Mouse (Mus musculus) hindlimb bud, embryonic 11.5 days (tissue): ENCODE measurements at regions not wholly inside any gene's neighbourhood (a gene's known extent, or its start where the extent isn't known, plus 50 kb on each side); places are given as distances from the start of the nearest gene placed in this dataset.

Source experiments
- DNase-seq: peaks from one replicate; pipeline ENCODE4 v3.0.0-alpha.2; 2012; ENCODE audit warnings: low read depth, low spot score; ENCODE audit errors: extremely low spot score

- DNase-seq, result no peak
These were observed 65.3 kb downstream of the Med10 start for GRCm38 (mm10) chr13:69867296-69868065.

GRCm38 (mm10) chr13:69896536-69896935, 94.3 kb downstream of the Med10 start:
- DNase-seq, result peak; percentile 31

GRCm38 (mm10) chr13:69901139-69901538, 98.9 kb downstream of the Med10 start:
- no peak for DNase-seq

- no peak for DNase-seq
These were observed 104.8 kb downstream of the Med10 start for GRCm38 (mm10) chr13:69906802-69907537.

GRCm38 (mm10) chr13:69915796-69916195, 113.6 kb downstream of the Med10 start:
- DNase-seq, result no peak

- no peak for DNase-seq
These were observed 130.7 kb downstream of the Med10 start for GRCm38 (mm10) chr13:69932695-69933550.

- no peak for DNase-seq
These were observed 131.3 kb downstream of the Med10 start for GRCm38 (mm10) chr13:69933551-69933845.

- DNase-seq, result no peak
These were observed 137.6 kb downstream of the Med10 start for GRCm38 (mm10) chr13:69939791-69940190.

GRCm38 (mm10) chr13:69944651-69945050, 142.5 kb downstream of the Med10 start:
- DNase-seq, result no peak

- no peak for DNase-seq
These were observed 144.4 kb downstream of the Med10 start for GRCm38 (mm10) chr13:69946615-69947014.

GRCm38 (mm10) chr13:69952061-69952460, 149.9 kb downstream of the Med10 start:
- no peak for DNase-seq

GRCm38 (mm10) chr13:69954171-69954570, 152.0 kb downstream of the Med10 start:
- no peak for DNase-seq

- no peak for DNase-seq
These were observed 153.3 kb downstream of the Med10 start for GRCm38 (mm10) chr13:69955503-69955902.

- DNase-seq, result no peak
These were observed 161.7 kb downstream of the Med10 start for GRCm38 (mm10) chr13:69963944-69964343.

- DNase-seq, result no peak
These were observed 169.3 kb downstream of the Med10 start for GRCm38 (mm10) chr13:69971281-69972057.

GRCm38 (mm10) chr13:69974835-69975234, 172.6 kb downstream of the Med10 start:
- DNase-seq, result no peak

GRCm38 (mm10) chr13:69984159-69984558, 182.0 kb downstream of the Med10 start:
- DNase-seq, result no peak

GRCm38 (mm10) chr13:69987181-69987580, 185.0 kb downstream of the Med10 start:
- no peak for DNase-seq

GRCm38 (mm10) chr13:69988319-69988718, 186.1 kb downstream of the Med10 start:
- DNase-seq, result no peak

- DNase-seq, result peak; percentile 28
These were observed 189.2 kb downstream of the Med10 start for GRCm38 (mm10) chr13:69991253-69991891.
